Comparison of ENCODE assay signal across 7 mouse cellular contexts in the genomic region with DNA sequence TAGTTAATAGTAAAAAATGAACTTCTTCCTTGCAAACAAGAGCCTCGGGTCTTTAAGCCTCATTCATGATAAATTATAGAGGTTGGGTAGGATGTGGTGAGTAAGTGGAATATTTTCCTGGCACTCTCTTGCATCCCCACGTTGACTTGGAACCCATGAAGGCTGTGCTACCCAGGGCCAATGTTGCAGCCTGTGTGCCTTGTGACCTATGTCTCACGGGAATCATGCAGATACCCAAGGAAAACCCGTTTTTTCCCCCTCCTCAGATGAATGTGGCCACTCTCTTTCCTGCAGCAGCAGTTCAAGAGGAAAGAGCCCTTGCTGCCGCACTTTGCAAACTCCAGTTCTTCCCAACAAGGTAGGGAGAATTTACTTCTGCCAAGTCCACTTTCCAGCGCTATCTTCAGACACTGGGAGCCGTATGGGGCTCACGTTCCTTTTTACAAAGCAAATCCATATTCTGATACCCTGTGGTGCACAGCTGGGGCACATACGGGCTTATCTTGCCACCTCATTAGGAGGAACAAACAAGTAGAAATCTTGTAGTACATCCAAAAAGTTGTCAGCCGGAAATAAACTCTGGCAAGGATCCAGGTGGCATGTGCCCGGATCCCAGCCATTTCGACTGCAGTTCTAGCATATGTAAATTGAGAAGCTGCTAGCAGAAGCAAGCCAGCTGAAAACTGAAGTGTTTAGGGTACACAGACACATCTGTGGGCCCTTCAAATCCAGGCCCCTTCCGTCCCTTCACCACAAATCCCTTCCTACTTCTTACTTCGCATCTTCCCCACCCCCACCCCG.
DNase-seq lines count a peak whose midpoint lies in the region; ATAC-seq and TF ChIP-seq lines count a peak whose summit lies in the region.

No protein-coding gene starts in this region.

- no peak overlapping the region for H3K27ac ChIP-seq in neural tube, embryonic 11.5 days (ENCODE audit: low read depth, low read length)
- peak overlapping the region; percentile 43 for H3K27ac ChIP-seq in embryonic facial prominence, embryonic 12.5 days
- 0 out of 2 replicates have a peak overlapping the region, but pooled peaks have one; percentile 43 for H3K27ac ChIP-seq in heart, postnatal 0 days (ENCODE audit: low read depth)
- no peak overlapping the region for H3K27ac ChIP-seq in limb, embryonic 14.5 days (replicated peaks; ENCODE audit: low read depth, low read length)

- no peaks in the 10 kb centered on the region for H3K4me1 ChIP-seq in neural tube, embryonic 11.5 days (ENCODE audit: control insufficient read depth, insufficient read depth, low read length)
- H3K4me1 ChIP-seq in embryonic facial prominence, embryonic 12.5 days = peaks cover 30% of the 10 kb centered on the region
- H3K4me1 ChIP-seq in heart, postnatal 0 days (ENCODE audit: control insufficient read depth, insufficient read depth) = peaks cover 10% of the 10 kb centered on the region
- H3K4me1 ChIP-seq in limb, embryonic 14.5 days (ENCODE audit: control insufficient read depth, insufficient read depth, low read length) = peaks cover 37% of the 10 kb centered on the region

- ATAC-seq in neural tube, embryonic 11.5 days (ENCODE audit: insufficient read depth, low FRiP score, low TSS enrichment) = no peak
- ATAC-seq in embryonic facial prominence, embryonic 12.5 days (ENCODE audit: insufficient number of reproducible peaks, insufficient read depth, low FRiP score, low TSS enrichment) = no peak
- ATAC-seq in heart, postnatal 0 days (ENCODE audit: insufficient read depth, low read depth) = peak; percentile 67
- no peak; the same call in 1 of the 2 replicates for ATAC-seq in limb, embryonic 14.5 days (ENCODE audit: low FRiP score, low read depth)

- H3K36me3 ChIP-seq in neural tube, embryonic 11.5 days (ENCODE audit: control insufficient read depth, insufficient read depth, low read length) = no peaks in the 10 kb centered on the region
- no peaks in the 10 kb centered on the region for H3K36me3 ChIP-seq in embryonic facial prominence, embryonic 12.5 days
- no peaks in the 10 kb centered on the region for H3K36me3 ChIP-seq in heart, postnatal 0 days (replicated peaks; ENCODE audit: control insufficient read depth, insufficient read depth, low read length)
- no peaks in the 10 kb centered on the region for H3K36me3 ChIP-seq in limb, embryonic 14.5 days (ENCODE audit: control insufficient read depth, insufficient read depth, low read length)

- H3K27me3 ChIP-seq in neural tube, embryonic 11.5 days (ENCODE audit: control insufficient read depth, insufficient read depth, low read length) = no peaks in the 10 kb centered on the region
- H3K27me3 ChIP-seq in embryonic facial prominence, embryonic 12.5 days = no peaks in the 10 kb centered on the region
- H3K27me3 ChIP-seq in heart, postnatal 0 days (ENCODE audit: control insufficient read depth, insufficient read depth, low read length) = peaks cover 9% of the 10 kb centered on the region; the same call in 1 of the 2 replicates
- 0 out of 2 replicates have a peak, but pooled peaks cover 6% of the 10 kb centered on the region for H3K27me3 ChIP-seq in limb, embryonic 14.5 days (ENCODE audit: control insufficient read depth, insufficient read depth, low read length)

- 60% methylated on average over 15 of the region's 15 CpGs for WGBS in neural tube, embryonic 11.5 days
- WGBS in embryonic facial prominence, embryonic 12.5 days = 40% methylated on average over 15 of the region's 15 CpGs
- 15% methylated on average over 15 of the region's 15 CpGs for WGBS in heart, postnatal 0 days
- WGBS in limb, embryonic 14.5 days = 22% methylated on average over 15 of the region's 15 CpGs

- H3K4me3 ChIP-seq in neural tube, embryonic 11.5 days (ENCODE audit: low read depth, low read length) = no peak overlapping the region
- H3K4me3 ChIP-seq in embryonic facial prominence, embryonic 12.5 days = no peak overlapping the region
- H3K4me3 ChIP-seq in heart, postnatal 0 days (ENCODE audit: low read depth, low read length) = no peak overlapping the region
- no peak overlapping the region for H3K4me3 ChIP-seq in limb, embryonic 14.5 days (replicated peaks; ENCODE audit: low read length)

- TF ChIP-seq CTCF in heart, postnatal 0 days (IDR thresholded peaks at IDR 0.05; ENCODE audit: low read depth) = no peak

- TF ChIP-seq POLR2A in limb, embryonic 14.5 days (IDR thresholded peaks at IDR 0.05; ENCODE audit: borderline replicate concordance, extremely low read depth, insufficient read depth, insufficient read length) = no peak

- no peak for TF ChIP-seq EP300 in heart, postnatal 0 days (IDR thresholded peaks at IDR 0.05; ENCODE audit: low read depth)

- H3K9me3 ChIP-seq in neural tube, embryonic 11.5 days (ENCODE audit: control insufficient read depth, low read length) = no peaks in the 10 kb centered on the region
- no peaks in the 10 kb centered on the region for H3K9me3 ChIP-seq in embryonic facial prominence, embryonic 12.5 days
- no peaks in the 10 kb centered on the region for H3K9me3 ChIP-seq in heart, postnatal 0 days (replicated peaks; ENCODE audit: control insufficient read depth, low read length)
- no peaks in the 10 kb centered on the region for H3K9me3 ChIP-seq in limb, embryonic 14.5 days (ENCODE audit: control insufficient read depth, low read length)

- DNase-seq in neural tube, embryonic 11.5 days (ENCODE audit: low spot score) = peak; percentile 27
- no peak for DNase-seq in neural tube, embryonic 10.5 days (ENCODE audit: extremely low spot score, low spot score)
- peak; percentile 61 for DNase-seq in heart, postnatal 0 days (ENCODE audit: low spot score)
- DNase-seq in limb, embryonic 14.5 days (ENCODE audit: low spot score) = peak; percentile 77
- DNase-seq in right cerebral cortex, postnatal 10 days (ENCODE audit: low spot score in 2 of 2) = peak; percentile 67 to 82
- DNase-seq in urinary bladder, adult 18-20 months (ENCODE audit: low spot score in 2 of 2) = no peak

- no peak overlapping the region for H3K9ac ChIP-seq in neural tube, embryonic 11.5 days (ENCODE audit: low read length)
- no peak overlapping the region for H3K9ac ChIP-seq in embryonic facial prominence, embryonic 12.5 days
- H3K9ac ChIP-seq in heart, postnatal 0 days (replicated peaks; ENCODE audit: low read depth, low read length) = no peak overlapping the region
- H3K9ac ChIP-seq in limb, embryonic 14.5 days (ENCODE audit: low read depth, low read length, severe bottlenecking) = no peak overlapping the region

- H3K4me2 ChIP-seq in neural tube, embryonic 11.5 days (ENCODE audit: low read depth) = no peak overlapping the region
- no peak overlapping the region for H3K4me2 ChIP-seq in embryonic facial prominence, embryonic 12.5 days (replicated peaks)
- peak overlapping the region; percentile 30 for H3K4me2 ChIP-seq in heart, postnatal 0 days (ENCODE audit: low read depth, low read length)
- peak overlapping the region; percentile 16; the same call in 1 of the 2 replicates for H3K4me2 ChIP-seq in limb, embryonic 14.5 days (replicated peaks; ENCODE audit: low read depth, low read length, severe bottlenecking)

Comparison
In these comparisons a context has a peak if more than half of its experiments do, and no peak if none do; other contexts are left out.
1. DNase-seq: peak in neural tube, embryonic 11.5 days (single experiment), heart, postnatal 0 days (single experiment), limb, embryonic 14.5 days (single experiment) and right cerebral cortex, postnatal 10 days (2 of 2); none in neural tube, embryonic 10.5 days (single experiment) and urinary bladder, adult 18-20 months (0 of 2).
2. H3K27ac ChIP-seq: peak in embryonic facial prominence, embryonic 12.5 days (single experiment) and heart, postnatal 0 days (single experiment); none in neural tube, embryonic 11.5 days (single experiment) and limb, embryonic 14.5 days (single experiment).
3. H3K4me2 ChIP-seq: peak in heart, postnatal 0 days (single experiment) and limb, embryonic 14.5 days (single experiment); none in neural tube, embryonic 11.5 days (single experiment) and embryonic facial prominence, embryonic 12.5 days (single experiment).